Comparison of ENCODE assay signal across 18 mouse cellular contexts in the genomic region with DNA sequence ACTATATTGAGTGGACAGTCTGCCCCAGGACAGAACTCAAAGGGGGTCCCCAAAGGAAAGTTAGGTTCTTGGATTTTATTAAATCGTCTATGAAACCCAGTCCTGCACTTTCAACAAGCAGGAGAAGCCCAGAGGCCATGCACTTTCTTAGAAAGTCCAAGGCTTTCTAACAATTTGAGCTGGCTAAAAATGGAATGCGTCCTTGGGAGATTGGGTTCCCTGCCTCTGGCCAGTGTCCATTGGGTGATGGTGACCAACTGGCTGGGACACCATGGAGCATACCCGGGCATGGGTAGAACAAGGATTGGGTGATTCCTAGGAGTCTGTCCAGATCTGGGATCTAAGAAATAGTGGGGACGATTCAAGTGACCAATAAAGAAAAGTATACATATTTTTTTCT. TPM values are rescaled to one million over a fixed set of nuclear protein-coding genes. Genes with fewer than 3 reads are reported as not detected.
A peak's percentile ranks its signal among the peaks of the same experiment; 100 is the strongest.
DNase-seq lines count a peak whose midpoint lies in the region.
"Had no signal": no experiment of that assay in that cellular context is flagged by ENCODE, and none has a peak within 500 bp of the region (broad histone marks: within the 10 kb centered on the region; RNA-seq: fewer than 3 reads in every experiment).

No protein-coding gene starts in this region.

- peak; percentile 77 for DNase-seq in gastrocnemius, adult 18-20 months (ENCODE audit: low spot score)
- DNase-seq in gastrocnemius, postnatal 4 days (ENCODE audit: low spot score in 2 of 2), result no peak
- DNase-seq in adrenal gland, postnatal 14 days, result peak; percentile 45
- DNase-seq in gastrocnemius, adult 8-10 months (ENCODE audit: low spot score in 2 of 2), result peak; percentile 23 to 58
- peak; percentile 57 for DNase-seq in skeletal muscle tissue, adult 2 months (ENCODE audit: low read depth, low spot score)
- no peak for DNase-seq in left cerebral cortex, postnatal 4 days
- DNase-seq in natural killer cell, adult 2 months (ENCODE audit: low spot score in 2 of 2), result no peak
- DNase-seq: cerebellum, adult 8-10 months; cerebellum, postnatal 25 days; heart, postnatal 36 days; kidney, adult 9 months; kidney, postnatal 10 days; layer of hippocampus, postnatal 36 days; liver; lung, adult 2 months; lung, postnatal 10 days; midbrain, embryonic 14.5 days; thymus, postnatal 4 days had no signal

- intact Hi-C loops in left cerebral cortex, postnatal 4 days (cut with DNase I), result no loop called here

RNA-seq across cellular contexts. Expression of a gene that starts 47.7 kb away (rescaled TPM):
- total RNA-seq in gastrocnemius, adult 18-20 months (2021), result 10 to 100 TPM; 10.4 to 16.0 TPM
- total RNA-seq in gastrocnemius, postnatal 4 days (2021), result 10 to 100 TPM; 39.0 to 41.3 TPM
- total RNA-seq in adrenal gland, postnatal 14 days (2021), result 29.8 and 32.3 TPM in 2 replicates
- total RNA-seq in gastrocnemius, adult 8-10 months (2022), result 10 to 100 TPM; 10.0 to 20.5 (median 14.1) TPM
- 100 to 1,000 TPM; 111 to 115 TPM for total RNA-seq in left cerebral cortex, postnatal 4 days (2021)

Comparison
In these comparisons a context has a peak if more than half of its experiments do, and no peak if none do; other contexts are left out.
1. DNase-seq: peak in gastrocnemius, adult 18-20 months (single experiment), adrenal gland, postnatal 14 days (single experiment), gastrocnemius, adult 8-10 months (2 of 2) and skeletal muscle tissue, adult 2 months (single experiment); none in gastrocnemius, postnatal 4 days (0 of 2), left cerebral cortex, postnatal 4 days (single experiment) and natural killer cell, adult 2 months (0 of 2).